Mouse (Mus musculus): ENCODE data around the gene Tmem207.

The Tmem207 gene

DNA sequence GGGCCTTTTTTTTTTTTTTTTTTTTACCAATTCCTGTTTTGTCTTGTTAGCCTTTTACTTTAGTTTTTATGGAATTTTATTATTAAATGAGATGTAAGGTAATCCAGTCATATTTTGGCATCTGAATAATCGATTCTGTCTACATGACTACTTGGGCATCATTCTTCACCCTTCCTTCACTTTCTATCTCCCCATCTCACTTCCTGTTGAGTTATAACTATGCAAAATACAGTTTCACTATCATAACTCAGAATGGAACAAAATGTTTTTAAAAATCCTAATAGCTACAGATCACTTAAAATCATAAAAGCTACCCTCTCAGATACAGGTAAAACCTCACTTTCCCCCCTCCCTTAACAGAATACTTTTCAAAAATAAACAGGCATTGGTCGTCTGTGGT is 70.4 kb downstream of the Tmem207 start:
- DNase-seq (ENCODE audit: low read depth), result no peak

DNA sequence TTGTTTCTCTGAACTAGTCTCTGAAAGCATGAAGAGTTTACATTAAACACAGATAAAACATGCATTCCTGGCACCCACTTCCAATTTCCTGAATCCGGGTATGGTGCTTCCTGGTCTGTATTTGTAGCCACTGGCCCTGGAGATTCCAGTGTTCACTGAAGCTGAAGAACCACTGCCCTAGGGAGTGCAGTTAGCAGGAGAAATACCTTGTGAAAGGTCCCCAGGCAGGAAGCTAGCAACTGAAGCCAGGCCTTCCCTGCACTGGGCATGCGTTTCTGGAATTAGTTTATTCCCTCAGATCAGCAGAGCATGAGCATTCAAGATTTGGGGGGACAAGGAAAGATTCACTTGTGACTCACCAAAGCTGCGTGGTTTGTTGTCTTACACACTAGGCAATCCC is 72.4 kb downstream of the Tmem207 start:
- no peak for DNase-seq (ENCODE audit: low read depth)

Measured in fibroblast of lung, adult 2 months (primary cell).